Mouse (Mus musculus): ENCODE results near the gene Ntsr2.
"Not testable (repeated sequence)": the region's sequence is repeated elsewhere in the genome, so short reads cannot be mapped to it uniquely, and the experiment has no call there.

Gene Ntsr2

GRCm38 (mm10) chr12:16648273-16648672, 4.9 kb upstream of the Ntsr2 start:
- no peak for DNase-seq (ENCODE audit: low read depth, low spot score)

GRCm38 (mm10) chr12:16649819-16650218, 3.4 kb upstream of the Ntsr2 start:
- no peak for DNase-seq (ENCODE audit: low read depth, low spot score)

DNA sequence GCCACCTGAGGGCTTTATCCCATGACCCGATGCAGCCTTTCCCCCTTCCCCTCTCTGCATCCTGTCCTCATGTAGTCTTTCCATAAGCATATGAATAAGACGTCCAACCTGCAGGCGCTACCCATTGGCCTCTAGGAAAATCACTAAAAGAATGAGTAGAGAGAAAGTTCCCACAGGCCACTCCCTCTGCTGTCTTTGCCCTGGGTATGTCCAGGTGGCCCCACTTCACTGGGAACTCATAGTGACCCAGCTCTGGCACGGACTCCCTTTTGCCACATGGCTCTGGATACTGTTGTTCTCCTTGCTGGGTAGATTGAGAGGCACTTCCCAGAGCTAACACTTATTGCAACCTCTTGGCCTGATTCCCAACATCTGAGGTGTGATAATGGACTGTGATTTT, 2.4 kb downstream of the Ntsr2 start:
- no peak for DNase-seq (ENCODE audit: low read depth, low spot score)

DNA sequence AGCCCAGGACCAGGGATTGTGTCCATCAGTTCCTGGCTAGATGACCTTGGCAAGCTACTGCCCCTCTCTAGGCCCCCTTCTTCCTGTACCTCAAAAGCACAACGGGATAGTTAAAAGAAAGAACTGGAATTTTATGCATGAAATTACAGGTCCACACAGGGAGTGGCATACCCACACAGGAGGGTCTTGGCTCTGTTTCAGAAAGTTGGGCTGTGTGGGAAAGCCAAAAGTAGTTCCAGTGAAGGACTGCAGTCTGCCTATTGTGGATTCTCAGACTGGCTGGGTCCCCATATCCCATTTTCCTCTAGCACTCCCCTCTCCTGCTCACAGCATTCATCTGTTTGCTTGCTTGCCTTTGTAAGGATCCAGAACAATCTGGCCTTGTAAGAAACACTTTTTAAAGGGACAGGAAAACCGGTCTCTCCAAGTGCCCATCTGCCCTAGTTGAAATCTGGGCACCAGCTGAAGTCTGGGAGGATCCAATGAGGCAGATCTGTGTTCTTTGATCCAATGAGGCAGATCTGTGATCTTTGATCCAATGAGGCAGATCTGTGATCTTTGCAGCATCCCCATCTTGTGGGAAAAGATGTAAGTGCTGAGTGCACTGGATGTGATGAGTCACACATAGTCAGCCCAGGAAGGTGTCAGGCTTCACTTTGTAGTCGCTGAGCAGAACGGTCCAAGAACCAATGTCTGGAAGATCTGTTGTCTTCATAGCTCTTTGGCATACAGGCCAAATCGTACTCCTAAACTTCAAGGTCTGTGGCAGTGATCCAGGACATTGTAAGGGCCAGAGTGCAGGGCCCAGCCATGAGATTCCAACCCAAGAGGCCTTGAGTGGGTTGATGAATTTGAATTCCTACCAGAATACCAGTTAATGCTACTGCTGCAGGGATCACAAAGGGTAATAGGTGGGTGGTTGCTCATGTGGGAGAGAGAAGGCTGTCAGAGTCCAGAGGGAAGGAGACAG, 4.0 kb downstream of the Ntsr2 start:
- no peak for DNase-seq (ENCODE audit: low read depth, low spot score)

GRCm38 (mm10) chr12:16661459-16661858, 8.3 kb downstream of the Ntsr2 start:
- no peak for DNase-seq (ENCODE audit: low read depth, low spot score)

- no peak for DNase-seq (ENCODE audit: low read depth, low spot score)
Measured at GRCm38 (mm10) chr12:16661936-16662335, 8.8 kb downstream of the Ntsr2 start.

DNA sequence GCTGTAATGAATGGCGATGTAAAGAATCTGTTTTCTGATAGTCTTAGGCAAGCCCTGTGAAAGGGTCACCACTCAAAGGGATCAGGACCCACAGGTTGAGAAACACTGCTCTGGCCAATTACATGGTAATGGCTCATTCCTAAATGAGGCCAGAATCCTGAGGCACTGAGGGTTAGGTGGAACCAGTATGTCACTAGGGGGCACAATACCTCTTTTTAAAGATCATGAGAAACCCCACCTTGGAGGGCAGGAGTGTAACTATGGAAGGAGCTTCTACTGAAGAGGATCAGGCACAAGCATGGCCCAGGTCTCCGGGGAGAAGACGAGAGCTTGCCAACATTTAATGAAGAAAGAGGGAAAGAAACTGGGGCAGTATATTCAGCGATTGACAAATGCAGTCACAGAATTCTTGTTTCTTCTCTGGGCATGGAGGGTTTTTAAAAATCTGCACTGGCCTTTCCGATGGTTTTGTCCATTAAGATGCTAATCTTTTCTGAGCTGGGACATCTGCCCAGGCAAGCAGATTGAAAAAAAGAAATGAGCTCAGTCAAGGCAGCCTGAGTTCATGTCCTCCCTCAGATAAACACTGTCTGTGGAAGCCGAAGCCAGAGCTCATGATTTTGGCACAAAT, 9.9 kb downstream of the Ntsr2 start:
- DNase-seq (ENCODE audit: low read depth, low spot score) = peak; percentile 6

- DNase-seq (ENCODE audit: low read depth, low spot score) = no peak
Measured at GRCm38 (mm10) chr12:16665022-16665421, 11.8 kb downstream of the Ntsr2 start.

- DNase-seq (ENCODE audit: low read depth, low spot score) = no peak
Measured at GRCm38 (mm10) chr12:16669176-16669575, 16.0 kb downstream of the Ntsr2 start.

DNA sequence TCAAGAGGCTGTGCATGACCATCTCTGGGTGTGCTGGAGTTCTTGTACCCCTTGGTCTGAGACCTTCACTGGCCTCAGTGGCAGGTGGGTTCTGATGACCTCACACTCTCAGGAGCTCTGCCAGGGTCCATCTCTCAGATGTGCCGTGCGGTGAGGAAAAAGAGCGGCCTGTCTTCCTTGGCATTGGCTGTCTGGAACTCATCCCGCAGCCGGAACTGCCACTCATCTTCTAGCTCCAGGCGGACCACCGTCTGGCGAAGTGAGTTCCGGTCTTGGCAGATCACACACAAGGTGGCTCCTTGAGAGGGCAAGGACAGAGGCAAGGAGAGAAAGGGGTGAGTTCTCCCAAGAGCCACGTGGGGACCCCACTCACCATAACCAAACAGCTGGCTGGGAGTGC, 19.1 kb downstream of the Ntsr2 start:
- DNase-seq (ENCODE audit: low read depth, low spot score) = no peak

DNA sequence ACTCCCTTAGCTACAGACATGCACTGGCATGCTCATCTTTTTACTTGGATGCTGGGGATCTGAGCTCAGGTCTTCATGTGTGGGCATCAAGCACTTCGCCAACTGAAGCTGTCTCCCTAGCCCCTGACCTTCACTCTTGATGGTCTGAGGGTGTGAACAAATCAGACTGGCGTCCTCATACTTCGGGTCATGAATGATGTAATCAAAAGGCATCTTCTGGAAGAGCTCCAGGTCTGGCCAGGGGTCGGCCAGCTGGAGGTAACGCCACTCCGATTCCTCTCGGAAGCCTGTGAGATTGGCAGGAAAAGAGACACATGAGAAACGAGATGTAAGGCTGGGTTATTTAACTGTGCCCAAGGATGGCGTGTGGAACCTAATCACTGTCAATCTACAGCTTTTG, 37.4 kb downstream of the Ntsr2 start:
- DNase-seq (ENCODE audit: low read depth, low spot score) = no peak

DNA sequence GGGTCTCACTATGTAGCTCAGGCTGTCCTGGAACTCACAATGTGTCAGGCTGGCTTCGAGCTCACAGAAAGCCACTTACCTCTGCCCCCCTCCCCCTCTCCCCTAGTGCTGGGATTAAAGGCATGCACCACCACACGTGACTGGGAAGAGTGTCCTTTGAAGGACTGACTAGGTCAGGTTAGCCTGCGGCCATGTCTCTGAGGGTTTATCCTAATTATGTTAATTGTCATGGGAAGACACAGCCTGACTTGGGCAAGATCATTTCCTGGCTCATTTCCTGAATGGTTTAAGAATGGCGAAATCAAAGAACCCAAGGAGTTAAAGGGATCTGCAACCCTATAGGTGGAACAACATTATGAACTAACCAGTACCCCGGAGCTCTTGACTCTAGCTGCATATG, 41.6 kb downstream of the Ntsr2 start:
- no peak for DNase-seq (ENCODE audit: low read depth, low spot score)

GRCm38 (mm10) chr12:16695252-16695651, 42.1 kb downstream of the Ntsr2 start:
- not testable (repeated sequence) for DNase-seq (ENCODE audit: low read depth, low spot score)

GRCm38 (mm10) chr12:16696146-16696545, 43.0 kb downstream of the Ntsr2 start:
- DNase-seq (ENCODE audit: low read depth, low spot score) = no peak

GRCm38 (mm10) chr12:16698691-16699090, 45.5 kb downstream of the Ntsr2 start:
- no peak for DNase-seq (ENCODE audit: low read depth, low spot score)

All from A20 (cell line).